Mouse (Mus musculus) c-Kit-negative CD71-positive TER-119-positive erythroid progenitor cells, embryonic 14.5 days (primary cell): ENCODE results near the gene Lysmd4.

ENCODE experiments used
- DNase-seq: peaks from one replicate; pipeline ENCODE4 v3.0.0-alpha.2; 2013; ENCODE audit warnings: low read depth, low spot score

The Lysmd4 gene

GRCm38 (mm10) chr7:67222220-67222862 is at the start of gene Lysmd4:
Gene Lysmd4 (plus strand): TSS chr7:67222544.
- peak; percentile 87 for DNase-seq

GRCm38 (mm10) chr7:67173522-67174195 is 48.7 kb upstream of the Lysmd4 start:
- no peak for DNase-seq

- no peak for DNase-seq
Measured at GRCm38 (mm10) chr7:67183786-67184185, 38.6 kb upstream of the Lysmd4 start.

GRCm38 (mm10) chr7:67199412-67199811 is 22.9 kb upstream of the Lysmd4 start:
- no peak for DNase-seq

GRCm38 (mm10) chr7:67203625-67204024 is 18.7 kb upstream of the Lysmd4 start:
- DNase-seq = no peak

- no peak for DNase-seq
Measured at GRCm38 (mm10) chr7:67205734-67206425, 16.5 kb upstream of the Lysmd4 start.

- no peak for DNase-seq
Measured at GRCm38 (mm10) chr7:67206496-67206895, 15.8 kb upstream of the Lysmd4 start.

GRCm38 (mm10) chr7:67207701-67208100 is 14.6 kb upstream of the Lysmd4 start:
- DNase-seq = no peak

- DNase-seq = no peak
Measured at GRCm38 (mm10) chr7:67208317-67208716, 14.0 kb upstream of the Lysmd4 start.

GRCm38 (mm10) chr7:67210004-67210833 is 12.1 kb upstream of the Lysmd4 start:
- DNase-seq = no peak

- no peak for DNase-seq
Measured at GRCm38 (mm10) chr7:67211341-67211740, 11.0 kb upstream of the Lysmd4 start.

- no peak for DNase-seq
Measured at GRCm38 (mm10) chr7:67211971-67212370, 10.4 kb upstream of the Lysmd4 start.

GRCm38 (mm10) chr7:67213589-67213988 is 8.8 kb upstream of the Lysmd4 start:
- no peak for DNase-seq

GRCm38 (mm10) chr7:67216351-67216750 is 6.0 kb upstream of the Lysmd4 start:
- DNase-seq = no peak

- peak; percentile 28 for DNase-seq
Measured at GRCm38 (mm10) chr7:67217025-67217424, 5.3 kb upstream of the Lysmd4 start.

GRCm38 (mm10) chr7:67225943-67226625 is 3.7 kb downstream of the Lysmd4 start:
- DNase-seq = no peak

- no peak for DNase-seq
Measured at GRCm38 (mm10) chr7:67227538-67227937, 5.2 kb downstream of the Lysmd4 start.

GRCm38 (mm10) chr7:67228390-67228789 is 6.0 kb downstream of the Lysmd4 start:
- DNase-seq = no peak

GRCm38 (mm10) chr7:67228891-67229602 is 6.7 kb downstream of the Lysmd4 start:
- no peak for DNase-seq

- DNase-seq = no peak
Measured at GRCm38 (mm10) chr7:67229701-67230100, 7.4 kb downstream of the Lysmd4 start.

GRCm38 (mm10) chr7:67230221-67230620 is 7.9 kb downstream of the Lysmd4 start:
- DNase-seq = no peak
